Mouse (Mus musculus): ENCODE results near the gene Gpr88. TPM values are rescaled to one million over a fixed set of nuclear protein-coding genes. Genes with fewer than 3 reads are reported as not detected.
"Not testable (repeated sequence)": the region's sequence is repeated elsewhere in the genome, so short reads cannot be mapped to it uniquely, and the experiment has no call there.

Gene Gpr88
- polyA plus RNA-seq, 1 experiment, result 3.3 TPM

- Histone ChIP-seq H3K36me3 (ENCODE audit: control insufficient read depth, insufficient read depth, low read length) (no peaks in the 10 kb centered on the region), H3K4me3 (ENCODE audit: extremely low read depth, insufficient read depth, insufficient read length) (no peak overlapping the region), H3K27ac (ENCODE audit: insufficient read depth, low read length) (no peak overlapping the region), H3K27me3 (ENCODE audit: control insufficient read depth, insufficient read depth, low read length) (no peaks in the 10 kb centered on the region), H3K4me1 (ENCODE audit: control insufficient read depth, insufficient read depth, insufficient read length) (no peaks in the 10 kb centered on the region)
- no peak for DNase-seq (ENCODE audit: low read depth in 1 of 2, low spot score in 2 of 2)
- 86% methylated on average over 11 of the region's 11 CpGs for WGBS
- no peak for TF ChIP-seq POLR2A (IDR thresholded peaks at IDR 0.05; ENCODE audit: low read depth, low read length)
- TF ChIP-seq CTCF (IDR thresholded peaks at IDR 0.05; ENCODE audit: extremely low read depth, insufficient read depth, insufficient read length, insufficient replicate concordance), result no peak
These were observed 24.7 kb downstream of the Gpr88 start for GRCm38 (mm10) chr3:116228360-116229245.

GRCm38 (mm10) chr3:116227383-116227782 lies 25.9 kb downstream of the Gpr88 start:
- Histone ChIP-seq H3K27ac (ENCODE audit: insufficient read depth, low read length) (no peak overlapping the region), H3K4me3 (ENCODE audit: extremely low read depth, insufficient read depth, insufficient read length) (no peak overlapping the region), H3K4me1 (ENCODE audit: control insufficient read depth, insufficient read depth, insufficient read length) (no peaks in the 10 kb centered on the region), H3K27me3 (ENCODE audit: control insufficient read depth, insufficient read depth, low read length) (no peaks in the 10 kb centered on the region), H3K36me3 (ENCODE audit: control insufficient read depth, insufficient read depth, low read length) (no peaks in the 10 kb centered on the region)
- 82% methylated on average over 5 of the region's 5 CpGs for WGBS
- no peak for DNase-seq (ENCODE audit: low read depth in 1 of 2, low spot score in 2 of 2)
- TF ChIP-seq POLR2A (IDR thresholded peaks at IDR 0.05; ENCODE audit: low read depth, low read length), result no peak
- no peak for TF ChIP-seq CTCF (IDR thresholded peaks at IDR 0.05; ENCODE audit: extremely low read depth, insufficient read depth, insufficient read length, insufficient replicate concordance)

- no peaks in the 10 kb centered on the region for H3K27me3 ChIP-seq (ENCODE audit: control insufficient read depth, insufficient read depth, low read length)
- no peak overlapping the region for H3K27ac ChIP-seq (ENCODE audit: insufficient read depth, low read length)
- WGBS, result 74% methylated on average over 6 of the region's 6 CpGs
- no peak for TF ChIP-seq CTCF (IDR thresholded peaks at IDR 0.05; ENCODE audit: extremely low read depth, insufficient read depth, insufficient read length, insufficient replicate concordance)
- TF ChIP-seq POLR2A (IDR thresholded peaks at IDR 0.05; ENCODE audit: low read depth, low read length), result no peak
- no peak for DNase-seq (ENCODE audit: low read depth in 1 of 2, low spot score in 2 of 2)
- no peaks in the 10 kb centered on the region for H3K36me3 ChIP-seq (ENCODE audit: control insufficient read depth, insufficient read depth, low read length)
- no peaks in the 10 kb centered on the region for H3K4me1 ChIP-seq (ENCODE audit: control insufficient read depth, insufficient read depth, insufficient read length)
- H3K4me3 ChIP-seq (ENCODE audit: extremely low read depth, insufficient read depth, insufficient read length), result no peak overlapping the region
These were observed 26.4 kb downstream of the Gpr88 start for GRCm38 (mm10) chr3:116226915-116227314.

- Histone ChIP-seq H3K4me3 (ENCODE audit: extremely low read depth, insufficient read depth, insufficient read length) (no peak overlapping the region), H3K27me3 (ENCODE audit: control insufficient read depth, insufficient read depth, low read length) (no peaks in the 10 kb centered on the region), H3K27ac (ENCODE audit: insufficient read depth, low read length) (no peak overlapping the region), H3K36me3 (ENCODE audit: control insufficient read depth, insufficient read depth, low read length) (no peaks in the 10 kb centered on the region), H3K4me1 (ENCODE audit: control insufficient read depth, insufficient read depth, insufficient read length) (no peaks in the 10 kb centered on the region)
- DNase-seq (ENCODE audit: low read depth in 1 of 2, low spot score in 2 of 2), result no peak
- no peak for TF ChIP-seq CTCF (IDR thresholded peaks at IDR 0.05; ENCODE audit: extremely low read depth, insufficient read depth, insufficient read length, insufficient replicate concordance)
- TF ChIP-seq POLR2A (IDR thresholded peaks at IDR 0.05; ENCODE audit: low read depth, low read length), result no peak
- 57% methylated on average over 17 of the region's 17 CpGs for WGBS
These were observed 30.6 kb downstream of the Gpr88 start for GRCm38 (mm10) chr3:116222511-116223243.

GRCm38 (mm10) chr3:116221686-116222010 lies 31.7 kb downstream of the Gpr88 start:
- H3K4me3 ChIP-seq (ENCODE audit: extremely low read depth, insufficient read depth, insufficient read length), result no peak overlapping the region
- no peaks in the 10 kb centered on the region for H3K36me3 ChIP-seq (ENCODE audit: control insufficient read depth, insufficient read depth, low read length)
- no peak overlapping the region for H3K27ac ChIP-seq (ENCODE audit: insufficient read depth, low read length)
- H3K4me1 ChIP-seq (ENCODE audit: control insufficient read depth, insufficient read depth, insufficient read length), result no peaks in the 10 kb centered on the region
- no peaks in the 10 kb centered on the region for H3K27me3 ChIP-seq (ENCODE audit: control insufficient read depth, insufficient read depth, low read length)
- no peak for DNase-seq (ENCODE audit: low read depth in 1 of 2, low spot score in 2 of 2)
- no peak for TF ChIP-seq POLR2A (IDR thresholded peaks at IDR 0.05; ENCODE audit: low read depth, low read length)
- no peak for TF ChIP-seq CTCF (IDR thresholded peaks at IDR 0.05; ENCODE audit: extremely low read depth, insufficient read depth, insufficient read length, insufficient replicate concordance)
- 60% methylated on average over 3 of the region's 3 CpGs for WGBS

GRCm38 (mm10) chr3:116220980-116221685 lies 32.2 kb downstream of the Gpr88 start:
- Histone ChIP-seq H3K27ac (ENCODE audit: insufficient read depth, low read length) (no peak overlapping the region; the same call in 1 of the 2 replicates), H3K36me3 (ENCODE audit: control insufficient read depth, insufficient read depth, low read length) (no peaks in the 10 kb centered on the region), H3K4me3 (ENCODE audit: extremely low read depth, insufficient read depth, insufficient read length) (no peak overlapping the region), H3K4me1 (ENCODE audit: control insufficient read depth, insufficient read depth, insufficient read length) (no peaks in the 10 kb centered on the region), H3K27me3 (ENCODE audit: control insufficient read depth, insufficient read depth, low read length) (no peaks in the 10 kb centered on the region)
- TF ChIP-seq POLR2A (IDR thresholded peaks at IDR 0.05; ENCODE audit: low read depth, low read length) (no peak), CTCF (IDR thresholded peaks at IDR 0.05; ENCODE audit: extremely low read depth, insufficient read depth, insufficient read length, insufficient replicate concordance) (no peak)
- no peak for DNase-seq (ENCODE audit: low read depth in 1 of 2, low spot score in 2 of 2)
- 70% methylated on average over 6 of the region's 6 CpGs for WGBS

GRCm38 (mm10) chr3:116217398-116217797 lies 35.9 kb downstream of the Gpr88 start:
- H3K4me1 ChIP-seq (ENCODE audit: control insufficient read depth, insufficient read depth, insufficient read length); H3K27ac ChIP-seq (ENCODE audit: insufficient read depth, low read length): not testable (repeated sequence)
- WGBS, result 88% methylated on average over 6 of the region's 6 CpGs

More at GRCm38 (mm10) chr3:116217398-116217797, 35.9 kb downstream of the Gpr88 start:
- DNase-seq (ENCODE audit: low read depth in 1 of 2, low spot score in 2 of 2); H3K36me3 ChIP-seq (ENCODE audit: control insufficient read depth, insufficient read depth, low read length); H3K4me3 ChIP-seq (ENCODE audit: extremely low read depth, insufficient read depth, insufficient read length); H3K27me3 ChIP-seq (ENCODE audit: control insufficient read depth, insufficient read depth, low read length): not testable (repeated sequence)

All from spleen, adult 2 months (tissue).